Mouse (Mus musculus) C2C12 (cell line): ENCODE results near the gene Plscr4. TPM values are rescaled to one million over a fixed set of nuclear protein-coding genes. Genes with fewer than 3 reads are reported as not detected.
A peak's percentile ranks its signal among the peaks of the same experiment; 100 is the strongest.

Source experiments
- H3K27me3 ChIP-seq: one replicate; pipeline ENCODE4 v1.6.1; 2011; ENCODE audit not compliant: control insufficient read depth, insufficient read depth, insufficient read length
- H3K36me3 ChIP-seq: one replicate; pipeline ENCODE4 v1.6.1; 2011; ENCODE audit not compliant: control insufficient read depth, insufficient read depth
- H3K4me3 ChIP-seq: one replicate; pipeline ENCODE4 v1.5.1; 2011; ENCODE audit warnings: mild to moderate bottlenecking, control low read depth; ENCODE audit not compliant: poor library complexity, insufficient read depth, severe bottlenecking
- H3K79me2 ChIP-seq: one replicate; pipeline ENCODE4 v1.6.1; 2011; ENCODE audit not compliant: control insufficient read depth, insufficient read depth
- H3K79me3 ChIP-seq: one replicate; pipeline ENCODE4 v1.6.1; 2011; ENCODE audit warnings: low read depth, control low read depth
- H3ac ChIP-seq: one replicate; pipeline ENCODE3; 2011; ENCODE audit warnings: low read depth; ENCODE audit not compliant: control insufficient read depth, insufficient read length
- CEBPB ChIP-seq: IDR thresholded peaks from one replicate; pipeline ENCODE4 v1.6.1; 2011; ENCODE audit warnings: low read depth, mild to moderate bottlenecking, control low read depth, moderate library complexity
- CTCF ChIP-seq: IDR thresholded peaks from one replicate; pipeline ENCODE4 v1.5.1; 2011; ENCODE audit not compliant: control insufficient read depth, insufficient read depth, insufficient read length
- FOSL1 ChIP-seq: IDR thresholded peaks from one replicate; pipeline ENCODE4 v1.8.0; 2011; ENCODE audit warnings: mild to moderate bottlenecking, low read length; ENCODE audit not compliant: poor library complexity, insufficient read depth, severe bottlenecking
- MAX ChIP-seq: IDR thresholded peaks from one replicate; pipeline ENCODE4 v1.6.1; 2011; ENCODE audit warnings: mild to moderate bottlenecking, control low read depth
- MYOD1 ChIP-seq: IDR thresholded peaks from one replicate; pipeline ENCODE4 v1.6.1; 2011; ENCODE audit warnings: low read depth; ENCODE audit not compliant: control insufficient read depth, insufficient read length
- MYOG ChIP-seq: IDR thresholded peaks from one replicate; pipeline ENCODE4 v1.6.1; 2011; ENCODE audit not compliant: control insufficient read depth, insufficient read length; ENCODE audit errors: extremely low read depth
- USF1 ChIP-seq: IDR thresholded peaks from one replicate; pipeline ENCODE4 v1.6.1; 2011; ENCODE audit warnings: low read depth, mild to moderate bottlenecking, control low read depth, moderate library complexity
- long read RNA-seq, 2 experiments: library from polyadenylated mRNA; unstranded; transcript quantifications; one replicate each; pipeline ENCODE4 v2.0.0; 2019 to 2020
- polyA plus RNA-seq: library from polyadenylated mRNA; unstranded; fragments of >200 nt; fragmentation: generic; extraction: Trizol; gene quantifications from one replicate; pipeline ENCODE4 v1.2.1, GENCODE M21; 2012; ENCODE audit warnings: missing spikeins

The Plscr4 gene
- 1.8 TPM for polyA plus RNA-seq
- long read RNA-seq, experiment 1, transcript Plscr4-201 (9 exons, 3,204 nt), result major isoform, 13 of 17 reads
- long read RNA-seq, experiment 1, partial matches to known transcripts, result 3 of 17 reads
- long read RNA-seq, experiment 1, other reads (novel, unspliced or antisense), result 1 of 17 reads
- long read RNA-seq, experiment 2, transcript Plscr4-201 (9 exons, 3,204 nt), result major isoform, 20 of 25 reads
- long read RNA-seq, experiment 2, partial matches to known transcripts, result 0 of 25 reads
- long read RNA-seq, experiment 2, other reads (novel, unspliced or antisense), result 5 of 25 reads

DNA sequence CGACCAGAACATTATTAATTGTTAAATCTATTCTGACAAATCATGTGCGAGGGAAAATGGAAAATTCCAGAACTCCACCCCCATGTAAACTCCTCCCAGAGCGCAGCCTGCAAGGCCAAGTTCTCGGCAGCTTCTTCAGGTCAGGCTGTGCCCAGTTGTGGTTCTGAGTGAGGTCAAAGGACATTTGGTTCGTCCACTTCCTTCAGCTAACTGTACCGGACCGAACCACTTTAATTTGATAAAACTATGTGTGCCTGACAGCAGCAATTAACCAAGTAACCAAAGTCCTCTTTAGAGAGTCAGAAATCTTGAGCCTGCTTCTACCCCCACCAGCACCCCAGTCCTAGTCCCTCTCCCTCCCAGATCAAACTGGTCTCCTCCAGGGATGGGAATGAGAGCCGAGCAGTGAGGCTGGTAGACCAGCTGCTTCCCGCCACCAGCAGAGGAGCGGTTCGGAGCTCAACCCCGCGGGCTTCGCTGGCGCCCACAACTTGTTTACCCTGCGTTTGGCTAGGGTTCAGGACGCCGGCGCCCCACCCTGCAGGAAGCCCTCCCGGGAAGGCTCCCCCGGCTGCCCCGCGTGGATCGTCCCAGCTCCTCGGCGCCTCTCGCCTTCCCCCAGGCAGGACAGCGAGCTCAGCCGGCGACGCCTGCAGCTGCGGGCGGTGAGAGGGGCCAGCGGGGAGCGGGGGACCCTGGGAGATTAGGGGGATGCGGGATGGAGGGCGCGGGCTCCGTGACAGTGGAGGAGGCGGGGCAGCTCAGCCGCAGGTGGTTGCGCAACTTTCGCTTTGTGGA, at the start of gene Plscr4:
Gene Plscr4 (plus strand): TSS at position 113 of the 798 bp plus-strand sequence.
- TF ChIP-seq MAX (no peak), CEBPB (peak; percentile 96)
- H3K79me2 ChIP-seq, result no peaks in the 10 kb centered on the region
- no peaks in the 10 kb centered on the region for H3K36me3 ChIP-seq

DNA sequence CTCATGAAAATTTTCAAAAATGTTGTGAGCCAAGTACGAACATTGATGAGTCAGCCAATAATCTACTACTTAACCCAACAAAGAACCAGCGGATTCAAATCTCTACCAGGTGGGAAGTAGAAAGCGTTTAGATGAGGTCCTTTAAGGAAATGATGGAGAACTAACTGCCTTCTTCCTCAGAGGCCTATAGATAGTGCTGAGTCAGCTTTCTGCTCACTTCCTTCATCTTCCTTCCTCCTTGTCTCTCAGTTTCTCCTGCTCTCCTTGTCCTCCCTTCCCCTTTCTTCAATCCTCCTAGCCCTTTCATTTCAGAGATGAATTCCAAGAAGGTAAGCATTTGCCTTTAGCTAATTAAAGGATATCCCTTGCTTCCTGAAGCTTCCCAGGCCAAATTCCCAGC, 46.9 kb upstream of the Plscr4 start:
- Histone ChIP-seq H3ac (no peak overlapping the region), H3K36me3 (no peaks in the 10 kb centered on the region), H3K79me3 (no peaks in the 10 kb centered on the region), H3K27me3 (no peaks in the 10 kb centered on the region), H3K4me3 (no peak overlapping the region), H3K79me2 (no peaks in the 10 kb centered on the region)
- TF ChIP-seq USF1 (no peak), MYOG (no peak)

More for the DNA sequence above, at the start of gene Plscr4:
- peak within 1 kb of the TSS; percentile 45 for H3K4me3 ChIP-seq
- H3K79me3 ChIP-seq, result no peaks in the 10 kb centered on the region
- H3K27me3 ChIP-seq, result no peaks in the 10 kb centered on the region
- peak within 1 kb of the TSS; percentile 69 for H3ac ChIP-seq

DNA sequence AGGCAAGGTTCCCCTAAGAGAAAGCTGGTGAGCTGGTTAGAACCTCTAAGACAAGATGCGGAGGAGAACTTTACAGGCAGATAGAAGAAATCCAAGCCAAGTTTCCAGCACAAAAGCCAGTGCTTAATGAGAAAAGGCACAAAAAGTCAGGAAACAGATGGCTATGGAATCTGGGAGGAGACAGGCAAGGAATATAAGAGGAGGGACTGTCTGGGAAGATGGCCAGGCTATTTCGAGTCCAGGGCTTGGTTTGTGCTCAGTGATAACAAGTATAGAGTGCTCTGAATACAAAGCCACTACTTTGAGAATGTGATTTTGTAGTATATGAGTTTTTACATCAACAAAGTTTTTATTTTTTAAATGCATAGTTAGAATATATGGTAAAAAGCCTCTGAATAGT, 45.1 kb upstream of the Plscr4 start:
- H3ac ChIP-seq, result no peak overlapping the region
- no peaks in the 10 kb centered on the region for H3K27me3 ChIP-seq
- H3K79me2 ChIP-seq, result no peaks in the 10 kb centered on the region
- no peak for TF ChIP-seq MAX
- TF ChIP-seq MYOD1, result no peak
- no peak for TF ChIP-seq CEBPB
- no peak for TF ChIP-seq USF1
- no peak for TF ChIP-seq CTCF
- no peak for TF ChIP-seq MYOG
- no peak for TF ChIP-seq FOSL1
- no peak overlapping the region for H3K4me3 ChIP-seq
- no peaks in the 10 kb centered on the region for H3K36me3 ChIP-seq
- no peaks in the 10 kb centered on the region for H3K79me3 ChIP-seq

DNA sequence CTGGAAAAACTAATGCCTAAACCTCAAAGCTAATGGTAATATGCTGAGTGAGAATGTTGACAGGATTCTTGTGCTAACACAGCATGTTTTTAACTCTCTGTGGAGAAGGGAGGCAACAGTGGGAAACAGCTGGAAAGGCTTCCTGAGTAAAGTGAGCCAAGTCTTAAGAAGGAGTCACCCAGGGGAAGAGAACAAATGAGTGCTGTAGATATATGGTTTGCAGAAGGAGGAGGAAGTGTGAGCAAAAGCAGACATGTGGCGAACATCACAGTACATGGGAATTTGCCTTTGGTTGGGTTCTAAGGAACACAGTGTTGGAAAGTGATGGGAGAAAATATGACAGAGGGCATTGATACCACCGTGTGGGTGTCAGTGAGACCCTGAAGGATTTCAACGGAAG, 43.5 kb upstream of the Plscr4 start:
- TF ChIP-seq MAX (no peak), FOSL1 (no peak), MYOG (no peak), MYOD1 (no peak), CTCF (no peak), CEBPB (no peak), USF1 (no peak)
- H3K4me3 ChIP-seq, result no peak overlapping the region
- no peaks in the 10 kb centered on the region for H3K79me2 ChIP-seq
- no peaks in the 10 kb centered on the region for H3K79me3 ChIP-seq
- H3ac ChIP-seq, result no peak overlapping the region
- no peaks in the 10 kb centered on the region for H3K27me3 ChIP-seq
- H3K36me3 ChIP-seq, result no peaks in the 10 kb centered on the region

DNA sequence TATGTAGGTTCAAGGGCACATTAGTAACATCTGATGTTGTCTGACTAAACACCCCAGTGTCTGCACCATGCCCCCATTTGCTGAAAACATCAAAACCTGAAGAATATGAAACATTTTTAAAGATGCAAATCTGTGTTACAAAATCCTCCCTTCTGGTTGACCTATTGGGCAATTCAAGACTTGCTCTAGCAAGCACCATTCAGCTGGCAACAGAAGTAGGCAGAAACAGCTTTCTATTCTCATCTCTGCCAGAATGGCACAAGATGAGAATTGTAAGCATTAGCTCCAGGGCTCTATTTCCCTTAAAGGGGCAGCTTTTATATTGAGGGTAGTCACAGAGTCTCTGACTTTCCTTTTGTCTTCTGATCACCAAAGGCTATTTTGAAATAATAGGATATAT, 19.4 kb upstream of the Plscr4 start:
- H3K36me3 ChIP-seq, result no peaks in the 10 kb centered on the region
- TF ChIP-seq CTCF (no peak), MYOG (no peak), MYOD1 (no peak), CEBPB (no peak), USF1 (no peak), MAX (no peak), FOSL1 (no peak)
- no peaks in the 10 kb centered on the region for H3K79me2 ChIP-seq
- no peaks in the 10 kb centered on the region for H3K27me3 ChIP-seq
- no peaks in the 10 kb centered on the region for H3K79me3 ChIP-seq
- no peak overlapping the region for H3K4me3 ChIP-seq
- H3ac ChIP-seq, result no peak overlapping the region

DNA sequence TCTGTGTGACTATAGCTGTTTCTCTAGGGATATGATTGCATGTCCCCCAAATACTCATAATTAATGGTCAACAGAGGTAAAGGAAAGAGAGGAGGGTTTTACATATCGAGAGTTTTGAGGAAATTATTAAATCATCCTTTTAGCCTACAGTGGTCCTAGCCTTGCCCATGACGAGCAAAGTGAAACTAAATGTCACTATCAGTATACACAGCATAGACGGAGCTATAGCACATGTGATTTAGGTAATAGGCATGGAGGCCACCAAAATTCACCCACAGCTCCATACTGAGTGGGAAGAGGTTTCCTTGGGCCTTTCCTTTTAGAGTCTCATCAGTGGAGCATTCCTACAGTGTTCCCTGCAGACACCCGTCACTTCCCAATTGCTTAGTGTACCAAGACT, 15.7 kb upstream of the Plscr4 start:
- Histone ChIP-seq H3K4me3 (no peak overlapping the region), H3K79me2 (no peaks in the 10 kb centered on the region), H3ac (no peak overlapping the region), H3K27me3 (no peaks in the 10 kb centered on the region), H3K36me3 (no peaks in the 10 kb centered on the region), H3K79me3 (no peaks in the 10 kb centered on the region)
- TF ChIP-seq CTCF, result no peak
